Mouse (Mus musculus) heart, postnatal 0 days (tissue): ENCODE data around the gene Peli1.

Experiments used
- CTCF ChIP-seq: IDR thresholded peaks from 2 replicates; pipeline ENCODE4 v1.5.1; 2016; ENCODE audit warnings: antibody characterized with exemption, control low read depth, low read depth
- EP300 ChIP-seq: IDR thresholded peaks from 2 replicates; pipeline ENCODE4 v1.6.1; 2016; ENCODE audit warnings: antibody characterized with exemption, low read depth

- no peak for TF ChIP-seq CTCF
- TF ChIP-seq EP300, result no peak
These were observed 91.6 kb downstream of the Peli1 start for GRCm38 (mm10) chr11:21182709-21183108.
